Mouse (Mus musculus) limb, embryonic 11.5 days (tissue): ENCODE measurements around the gene 3830406C13Rik. TPM values are rescaled to one million over a fixed set of nuclear protein-coding genes. Genes with fewer than 3 reads are reported as not detected.

Source experiments
- ATAC-seq: fragments of 200-750 bp; cut with Nextera tagmentation; 2 replicates; pipeline ENCODE4 v1.8.0; 2017; ENCODE audit warnings: low read depth; ENCODE audit not compliant: insufficient number of reproducible peaks, low FRiP score, low TSS enrichment
- DNase-seq: peaks from one replicate; pipeline ENCODE4 v3.0.0-alpha.2; 2015; ENCODE audit warnings: low spot score
- H3K27ac ChIP-seq: fragments of 300-500 bp; sonication (generic); replicated peaks from 2 replicates; pipeline ENCODE4 v1.5.1; 2014; ENCODE audit warnings: low read depth, mild to moderate bottlenecking, low read length
- H3K27me3 ChIP-seq: fragments of 300-500 bp; sonication (generic); 2 replicates; pipeline ENCODE4 v1.6.1; 2014; ENCODE audit warnings: mild to moderate bottlenecking, low read length, mixed read lengths; ENCODE audit not compliant: control insufficient read depth, insufficient read depth
- H3K36me3 ChIP-seq: fragments of 300-500 bp; sonication (generic); 2 replicates; pipeline ENCODE4 v1.6.1; 2014; ENCODE audit warnings: mild to moderate bottlenecking, low read length, moderate library complexity, mixed read lengths; ENCODE audit not compliant: control insufficient read depth, insufficient read depth
- H3K4me1 ChIP-seq: fragments of 300-500 bp; sonication (generic); 2 replicates; pipeline ENCODE4 v1.6.1; 2014; ENCODE audit warnings: low read length, mixed read lengths; ENCODE audit not compliant: control insufficient read depth, insufficient read depth
- H3K4me2 ChIP-seq: fragments of 300-500 bp; sonication (generic); 2 replicates; pipeline ENCODE4 v1.6.1; 2014; ENCODE audit warnings: low read depth, mild to moderate bottlenecking, moderate library complexity; ENCODE audit not compliant: severe bottlenecking
- H3K4me3 ChIP-seq: fragments of 300-500 bp; sonication (generic); 2 replicates; pipeline ENCODE4 v1.5.1; 2014; ENCODE audit warnings: low read depth, low read length
- H3K9ac ChIP-seq: fragments of 300-500 bp; sonication (generic); 2 replicates; pipeline ENCODE4 v1.6.1; 2014; ENCODE audit warnings: mild to moderate bottlenecking, low read length
- H3K9me3 ChIP-seq: fragments of 300-500 bp; sonication (generic); 2 replicates; pipeline ENCODE4 v1.6.1; 2016; ENCODE audit warnings: low read length; ENCODE audit not compliant: control insufficient read depth
- WGBS: fragments of 180-500 bp; shearing (Covaris S2); extraction: QIAGEN DNeasy Blood & Tissue Kit; methylation state at CpG from one replicate; pipeline ENCODE4 v1.1.7; 2014; 5-methylcytosine and 5-hydroxymethylcytosine counted together
- polyA plus RNA-seq: library from polyadenylated mRNA; unstranded; fragments of >200 nt; fragmentation: Nextera tagmentation; extraction: Ambion mirVana; gene quantifications from 2 replicates; pipeline ENCODE4 v1.2.1, GENCODE M21; 2014

Gene 3830406C13Rik
- polyA plus RNA-seq, 1 experiment from 2014 or later: 25.1 TPM

- Histone ChIP-seq H3K36me3 (no peaks in the 10 kb centered on the region), H3K4me2 (no peak overlapping the region), H3K27ac (no peak overlapping the region), H3K9me3 (no peaks in the 10 kb centered on the region), H3K27me3 (no peaks in the 10 kb centered on the region), H3K4me3 (no peak overlapping the region), H3K4me1 (no peaks in the 10 kb centered on the region), H3K9ac (no peak overlapping the region)
- WGBS: 68% methylated on average over 4 of the region's 4 CpGs
- no peak for ATAC-seq
- no peak for DNase-seq
Measured at GRCm38 (mm10) chr14:12300275-12300674, 16.3 kb downstream of the 3830406C13Rik start.

- Histone ChIP-seq H3K36me3 (no peaks in the 10 kb centered on the region), H3K9me3 (no peaks in the 10 kb centered on the region), H3K4me3 (no peak overlapping the region), H3K27ac (no peak overlapping the region), H3K4me1 (no peaks in the 10 kb centered on the region), H3K4me2 (no peak overlapping the region), H3K27me3 (no peaks in the 10 kb centered on the region), H3K9ac (no peak overlapping the region)
- ATAC-seq: no peak
- 62% methylated on average over 3 of the region's 3 CpGs for WGBS
- no peak for DNase-seq
Measured at GRCm38 (mm10) chr14:12300677-12301076, 16.7 kb downstream of the 3830406C13Rik start.

- Histone ChIP-seq H3K9me3 (no peaks in the 10 kb centered on the region), H3K9ac (no peak overlapping the region), H3K36me3 (no peaks in the 10 kb centered on the region), H3K27me3 (no peaks in the 10 kb centered on the region), H3K27ac (no peak overlapping the region), H3K4me3 (no peak overlapping the region), H3K4me2 (no peak overlapping the region), H3K4me1 (no peaks in the 10 kb centered on the region)
- no peak for DNase-seq
- WGBS: 83% methylated on average over 2 of the region's 2 CpGs
- ATAC-seq: no peak
Measured at GRCm38 (mm10) chr14:12303106-12303505, 19.1 kb downstream of the 3830406C13Rik start.

GRCm38 (mm10) chr14:12333622-12334021, 49.6 kb downstream of the 3830406C13Rik start:
- H3K27ac ChIP-seq: no peak overlapping the region
- no peaks in the 10 kb centered on the region for H3K36me3 ChIP-seq
- H3K9ac ChIP-seq: no peak overlapping the region
- peaks cover 24% of the 10 kb centered on the region for H3K27me3 ChIP-seq
- 81% methylated on average over 7 of the region's 7 CpGs for WGBS
- ATAC-seq (no peak), DNase-seq (no peak)
- H3K4me1 ChIP-seq: no peaks in the 10 kb centered on the region
- H3K9me3 ChIP-seq: no peaks in the 10 kb centered on the region
- H3K4me3 ChIP-seq: no peak overlapping the region
- H3K4me2 ChIP-seq: no peak overlapping the region

GRCm38 (mm10) chr14:12334925-12335324, 51.0 kb downstream of the 3830406C13Rik start:
- Histone ChIP-seq H3K4me2 (no peak overlapping the region), H3K4me3 (no peak overlapping the region), H3K9ac (no peak overlapping the region), H3K27me3 (peaks cover 33% of the 10 kb centered on the region), H3K36me3 (no peaks in the 10 kb centered on the region), H3K27ac (no peak overlapping the region), H3K9me3 (no peaks in the 10 kb centered on the region), H3K4me1 (no peaks in the 10 kb centered on the region)
- DNase-seq (peak; percentile 24), ATAC-seq (no peak; the same call in 1 of the 2 replicates)
- 34% methylated on average over 7 of the region's 7 CpGs for WGBS

- Histone ChIP-seq H3K27me3 (peaks cover 53% of the 10 kb centered on the region), H3K9ac (no peak overlapping the region), H3K4me3 (no peak overlapping the region), H3K36me3 (no peaks in the 10 kb centered on the region), H3K4me2 (no peak overlapping the region), H3K4me1 (peaks cover 8% of the 10 kb centered on the region; the same call in 1 of the 2 replicates), H3K27ac (no peak overlapping the region), H3K9me3 (no peaks in the 10 kb centered on the region)
- 6% methylated on average over 8 of the region's 8 CpGs for WGBS
- DNase-seq (no peak), ATAC-seq (no peak)
Measured at GRCm38 (mm10) chr14:12337421-12337997, 53.5 kb downstream of the 3830406C13Rik start.

GRCm38 (mm10) chr14:12337998-12338809, 54.2 kb downstream of the 3830406C13Rik start:
- H3K27ac ChIP-seq: no peak overlapping the region
- DNase-seq (no peak), ATAC-seq (no peak)
- H3K36me3 ChIP-seq: no peaks in the 10 kb centered on the region
- 1% methylated on average over 16 of the region's 16 CpGs for WGBS
- no peak overlapping the region for H3K4me2 ChIP-seq
- H3K9ac ChIP-seq: no peak overlapping the region
- H3K4me1 ChIP-seq: peaks cover 8% of the 10 kb centered on the region; the same call in 1 of the 2 replicates
- no peak overlapping the region for H3K4me3 ChIP-seq
- H3K27me3 ChIP-seq: peaks cover 58% of the 10 kb centered on the region
- H3K9me3 ChIP-seq: no peaks in the 10 kb centered on the region

GRCm38 (mm10) chr14:12338811-12339565, 55.0 kb downstream of the 3830406C13Rik start:
- WGBS: 1% methylated on average over 10 of the region's 10 CpGs
- no peak overlapping the region for H3K4me3 ChIP-seq
- ATAC-seq: no peak
- no peak overlapping the region for H3K27ac ChIP-seq
- no peaks in the 10 kb centered on the region for H3K36me3 ChIP-seq
- no peak overlapping the region for H3K4me2 ChIP-seq
- no peak overlapping the region for H3K9ac ChIP-seq
- H3K4me1 ChIP-seq: peaks cover 8% of the 10 kb centered on the region; the same call in 1 of the 2 replicates
- H3K27me3 ChIP-seq: peaks cover 66% of the 10 kb centered on the region
- DNase-seq: peak; percentile 40
- H3K9me3 ChIP-seq: no peaks in the 10 kb centered on the region
